Mouse (Mus musculus): ENCODE data around the gene Vmn1r199.
"Not testable (repeated sequence)": the region's sequence is repeated elsewhere in the genome, so short reads cannot be mapped to it uniquely, and the experiment has no call there.

Gene Vmn1r199

DNA sequence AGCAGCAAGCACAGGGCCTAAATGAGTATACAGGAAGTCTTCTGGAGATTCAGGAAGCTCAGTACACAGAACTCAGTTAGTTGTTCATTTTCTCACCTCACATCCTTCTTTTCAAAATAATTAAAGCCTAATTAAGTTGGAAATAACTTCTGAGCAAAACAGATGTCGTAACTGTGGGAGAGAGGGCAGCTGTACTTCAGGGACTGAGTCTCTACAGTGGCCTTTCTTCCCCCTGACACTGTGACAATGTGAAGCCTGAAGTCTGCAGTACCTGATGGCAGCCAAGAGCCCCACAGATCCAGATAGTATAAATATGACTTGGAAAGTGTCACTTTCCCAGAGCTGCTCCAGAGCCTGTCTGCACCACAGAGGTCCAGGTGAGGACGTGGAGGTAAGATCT lies at the start of gene Vmn1r199:
TSS of gene Vmn1r199 (plus strand) at position 301 of the 400 bp plus-strand sequence.
- no peak for DNase-seq (ENCODE audit: low read depth, low spot score)

DNA sequence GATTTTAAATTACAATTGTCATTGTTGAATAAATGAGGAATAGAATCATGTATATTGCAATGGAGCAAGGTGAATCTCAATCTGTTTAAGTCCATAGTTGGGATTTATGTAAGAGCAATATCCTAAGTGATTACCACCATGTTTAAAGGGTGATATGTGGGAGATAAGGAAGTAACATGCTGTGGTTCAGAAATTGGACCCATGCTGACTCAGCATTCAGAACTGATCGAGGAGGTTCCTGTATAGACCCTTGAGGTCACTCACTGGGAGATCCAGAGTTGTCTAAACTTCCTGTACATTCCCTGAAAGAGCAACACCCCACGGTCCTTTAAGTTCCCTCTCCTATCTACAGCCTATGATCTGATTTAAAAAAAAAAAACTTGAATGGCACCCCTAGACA lies 46.3 kb upstream of the Vmn1r199 start:
- DNase-seq (ENCODE audit: low read depth, low spot score): no peak

DNA sequence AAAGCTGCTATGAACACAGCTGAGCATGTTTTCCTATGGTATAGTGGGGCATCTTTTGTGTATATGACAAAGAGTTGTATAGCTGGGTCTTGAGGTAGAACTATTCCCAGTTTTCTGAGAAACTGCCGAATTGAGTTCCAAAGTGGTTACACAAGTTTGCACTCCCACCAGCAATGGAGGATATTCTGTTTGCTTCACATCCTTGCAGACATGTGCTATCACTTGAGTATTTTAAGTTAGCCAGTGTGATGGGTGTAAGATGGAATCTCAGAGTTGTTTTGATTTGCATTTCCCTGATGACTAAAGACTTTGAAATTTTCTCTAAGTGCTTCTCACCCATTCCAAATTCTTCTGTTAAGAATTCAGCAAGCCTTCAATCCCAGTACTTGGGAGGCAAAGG lies 44.1 kb upstream of the Vmn1r199 start:
- no peak for DNase-seq (ENCODE audit: low read depth, low spot score)

DNA sequence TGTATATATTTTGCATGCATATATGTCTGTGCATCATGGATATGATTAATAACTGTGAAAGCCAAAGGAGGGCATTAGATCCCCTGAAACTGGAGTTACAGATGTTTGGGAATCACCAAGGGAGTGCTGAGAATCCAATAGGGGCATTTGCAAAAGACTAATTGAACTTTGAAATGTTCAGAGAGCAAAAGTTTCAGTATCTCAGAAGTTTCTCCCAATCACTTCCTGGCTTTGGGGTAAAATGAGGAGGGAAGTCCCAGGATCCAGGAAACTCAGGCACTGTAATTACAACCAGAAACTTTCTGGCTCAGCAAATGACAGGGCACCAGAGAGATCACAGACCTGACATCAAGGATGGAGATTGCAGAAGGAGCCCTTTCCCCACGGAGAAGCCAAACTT lies 29.6 kb upstream of the Vmn1r199 start, which contains the start of gene Vmn1r198:
TSS of gene Vmn1r198 (plus strand) at position 301 of the 400 bp plus-strand sequence.
- DNase-seq (ENCODE audit: low read depth, low spot score): no peak

DNA sequence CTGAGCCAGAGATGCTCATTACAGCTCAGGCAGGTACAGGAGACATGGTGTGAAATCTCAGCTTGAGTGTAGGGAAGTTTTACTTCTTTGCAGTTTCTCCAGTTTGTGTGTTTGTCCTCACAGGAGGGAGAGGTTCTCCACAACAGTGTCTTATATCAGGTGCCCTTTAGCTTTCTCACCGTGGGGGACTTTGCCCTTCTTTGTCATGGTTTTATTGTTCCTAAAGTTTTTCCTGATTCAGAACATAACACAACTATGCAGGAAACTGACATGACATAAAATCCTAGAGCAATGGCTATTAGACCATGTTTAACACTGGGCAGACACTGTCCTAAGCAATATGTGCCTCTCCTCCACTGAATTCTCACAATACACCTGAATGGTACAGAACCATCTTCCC lies 28.8 kb upstream of the Vmn1r199 start:
- no peak for DNase-seq (ENCODE audit: low read depth, low spot score)

DNA sequence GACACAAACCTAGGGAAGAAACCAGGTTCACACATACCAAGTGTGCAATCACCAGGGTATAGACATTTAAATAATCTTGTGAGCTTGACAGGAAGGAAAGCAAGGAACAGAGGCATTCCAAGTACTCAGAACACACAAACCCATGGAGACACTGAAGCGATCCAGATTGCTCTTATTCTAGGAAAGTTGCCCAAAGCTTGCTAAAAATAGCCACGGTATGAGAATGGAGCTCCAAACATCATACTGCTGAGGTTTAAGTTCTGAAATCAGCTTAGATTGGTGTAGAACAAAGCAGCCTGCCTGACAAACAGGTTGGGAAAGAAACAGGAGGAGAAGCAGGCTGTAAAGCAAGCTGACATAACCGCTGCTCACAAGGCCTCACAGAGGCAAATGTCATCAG lies 1.5 kb downstream of the Vmn1r199 start:
- DNase-seq (ENCODE audit: low read depth, low spot score): not testable (repeated sequence)

DNA sequence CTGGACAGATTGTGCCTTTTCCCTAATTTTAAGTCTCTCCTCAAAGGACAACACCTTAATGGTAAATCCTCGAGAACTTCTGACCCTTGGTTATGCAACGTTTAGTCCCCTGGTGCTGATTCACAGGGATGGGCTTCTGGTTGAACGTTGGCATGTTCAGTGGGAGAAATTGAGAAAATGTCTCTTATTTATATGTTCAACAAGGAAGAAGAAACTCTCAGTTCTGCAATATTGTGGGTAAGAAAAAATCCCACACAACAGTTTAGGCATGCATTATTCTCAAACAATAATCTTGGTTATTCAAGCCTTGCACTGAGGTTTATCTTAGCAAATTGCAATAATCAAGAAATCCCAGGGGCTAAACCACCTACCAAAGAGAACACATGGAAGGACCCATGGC lies 3.8 kb downstream of the Vmn1r199 start:
- DNase-seq (ENCODE audit: low read depth, low spot score): no peak

DNA sequence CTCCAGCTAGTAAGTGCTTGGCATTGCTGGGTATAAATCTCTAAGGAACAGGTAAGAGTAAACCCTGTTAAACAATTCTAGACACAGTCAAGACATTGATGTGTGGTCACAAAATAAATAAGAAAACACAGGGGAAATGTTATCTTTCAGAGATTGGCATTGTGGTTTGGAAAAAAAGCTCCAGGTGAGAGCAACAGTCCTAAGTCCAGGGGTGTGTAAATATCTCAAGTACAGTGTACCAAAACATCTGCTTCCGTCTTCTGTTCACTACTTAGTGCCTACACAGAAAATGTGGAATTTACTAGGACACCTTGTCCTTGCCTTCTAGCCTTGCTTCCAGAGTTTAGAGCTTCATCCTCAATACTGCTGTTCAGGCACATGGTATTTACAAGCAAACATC lies 7.4 kb downstream of the Vmn1r199 start:
- DNase-seq (ENCODE audit: low read depth, low spot score): no peak

DNA sequence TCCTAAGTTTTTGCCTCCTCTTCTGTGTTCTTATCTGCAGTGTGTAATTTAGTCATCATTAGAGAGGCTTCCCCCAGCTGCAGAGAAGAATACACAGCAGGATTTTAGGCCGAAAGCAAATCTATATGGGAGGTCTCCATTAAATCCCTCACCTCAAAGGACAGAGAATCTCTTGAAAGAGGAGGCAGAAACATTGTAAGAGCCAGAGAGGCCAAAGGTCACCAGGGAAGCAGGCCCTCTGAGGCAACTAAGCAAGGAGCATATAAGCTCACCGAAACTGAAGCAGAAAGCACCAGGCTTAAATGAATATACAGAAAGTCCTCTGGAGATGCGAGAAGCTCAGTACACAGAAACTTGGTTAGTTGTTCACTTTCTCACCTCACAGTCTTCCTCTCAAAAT lies 10.5 kb downstream of the Vmn1r199 start, which contains the start of gene Vmn1r200:
TSS of gene Vmn1r200 (plus strand) at position 301 of the 400 bp plus-strand sequence.
- DNase-seq (ENCODE audit: low read depth, low spot score): peak; percentile 26

DNA sequence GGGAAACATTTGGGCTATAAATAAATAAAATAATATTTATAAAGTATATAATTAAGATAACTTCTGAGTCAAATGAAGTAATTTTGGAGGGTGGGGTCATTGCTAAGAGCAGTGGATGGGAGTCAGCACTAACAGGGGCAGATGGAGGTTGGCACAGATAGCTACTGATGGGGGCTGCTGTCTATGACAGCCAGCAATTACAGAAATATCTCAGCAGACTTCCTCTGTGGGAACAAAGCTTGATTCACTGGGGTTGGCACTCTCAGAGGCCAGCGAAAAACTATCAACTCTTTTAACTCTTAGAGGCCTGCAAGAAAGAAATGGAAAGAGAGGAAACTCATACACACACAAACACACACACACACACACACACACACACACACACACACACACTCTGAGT lies 23.4 kb downstream of the Vmn1r199 start:
- no peak for DNase-seq (ENCODE audit: low read depth, low spot score)
